Mouse (Mus musculus): ENCODE measurements around the gene Pnlip.

The Pnlip gene

DNA sequence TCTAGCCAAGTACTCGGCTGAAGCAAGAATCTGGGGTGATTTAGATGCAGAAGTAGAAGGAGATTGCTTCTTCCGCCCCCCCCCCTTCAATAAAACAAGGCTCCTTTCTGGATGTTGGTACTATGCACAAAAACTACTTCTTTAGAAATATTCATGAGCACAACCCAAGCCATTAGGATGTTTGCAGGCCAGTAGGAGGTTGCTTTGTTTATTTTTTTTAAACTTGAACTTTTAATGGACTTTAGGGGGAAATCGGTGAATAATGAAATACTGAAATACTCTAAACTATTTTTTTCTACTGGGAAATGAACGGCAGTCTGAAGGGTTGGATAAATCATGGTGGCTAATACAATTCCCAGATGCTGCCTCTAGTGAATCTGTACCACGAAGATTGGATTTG is at the start of gene Pnlip:
TSS of gene Pnlip (plus strand) at position 301 of the 400 bp plus-strand sequence.
- DNase-seq, result no peak

GRCm38 (mm10) chr19:58609716-58610115 is 42.6 kb upstream of the Pnlip start:
- DNase-seq, result no peak

DNA sequence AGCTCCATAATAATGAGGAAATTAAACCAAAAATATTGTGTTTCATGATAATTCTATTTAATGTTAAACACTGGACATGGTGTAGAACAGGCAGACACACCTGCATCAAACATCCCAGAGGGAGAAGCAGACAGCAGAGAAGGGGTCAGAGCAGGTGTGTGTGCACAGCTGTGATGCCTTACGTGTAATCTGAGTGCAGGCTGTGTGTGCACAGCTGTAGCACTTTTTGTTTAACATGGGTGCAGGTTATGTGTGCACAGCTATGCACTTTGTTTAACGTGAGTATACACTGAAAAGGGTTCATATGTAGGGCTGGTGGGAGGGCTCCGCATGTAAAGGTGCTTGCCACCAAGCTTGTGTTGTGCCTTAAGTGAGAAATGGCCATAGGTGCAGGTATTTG is 39.6 kb upstream of the Pnlip start:
- no peak for DNase-seq

GRCm38 (mm10) chr19:58616606-58617005 is 35.7 kb upstream of the Pnlip start:
- DNase-seq, result no peak

GRCm38 (mm10) chr19:58620661-58621060 is 31.6 kb upstream of the Pnlip start:
- DNase-seq, result no peak

- DNase-seq, result no peak
Measured at GRCm38 (mm10) chr19:58621646-58622045, 30.7 kb upstream of the Pnlip start.

DNA sequence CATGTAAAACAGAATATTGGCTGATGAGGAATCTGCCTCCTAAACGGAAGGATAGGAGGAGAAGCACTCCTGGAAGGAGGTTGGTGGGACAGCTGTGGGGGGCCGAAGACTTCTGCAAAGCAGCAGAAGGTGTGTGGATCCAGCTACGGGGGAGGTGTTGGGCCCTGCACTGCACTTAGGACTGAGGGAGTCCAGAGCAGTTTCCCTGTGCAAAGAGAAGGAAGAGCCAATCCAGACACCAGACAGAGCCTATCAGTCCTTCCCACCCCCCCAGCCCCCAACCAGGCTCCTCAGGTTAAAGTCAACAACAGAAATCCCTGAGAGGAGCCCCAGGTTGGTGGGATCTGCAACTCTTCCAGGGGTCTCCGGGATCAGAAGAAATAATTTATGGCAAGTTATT is 27.5 kb upstream of the Pnlip start:
- no peak for DNase-seq

- DNase-seq, result no peak
Measured at GRCm38 (mm10) chr19:58625254-58625947, 26.9 kb upstream of the Pnlip start.

DNA sequence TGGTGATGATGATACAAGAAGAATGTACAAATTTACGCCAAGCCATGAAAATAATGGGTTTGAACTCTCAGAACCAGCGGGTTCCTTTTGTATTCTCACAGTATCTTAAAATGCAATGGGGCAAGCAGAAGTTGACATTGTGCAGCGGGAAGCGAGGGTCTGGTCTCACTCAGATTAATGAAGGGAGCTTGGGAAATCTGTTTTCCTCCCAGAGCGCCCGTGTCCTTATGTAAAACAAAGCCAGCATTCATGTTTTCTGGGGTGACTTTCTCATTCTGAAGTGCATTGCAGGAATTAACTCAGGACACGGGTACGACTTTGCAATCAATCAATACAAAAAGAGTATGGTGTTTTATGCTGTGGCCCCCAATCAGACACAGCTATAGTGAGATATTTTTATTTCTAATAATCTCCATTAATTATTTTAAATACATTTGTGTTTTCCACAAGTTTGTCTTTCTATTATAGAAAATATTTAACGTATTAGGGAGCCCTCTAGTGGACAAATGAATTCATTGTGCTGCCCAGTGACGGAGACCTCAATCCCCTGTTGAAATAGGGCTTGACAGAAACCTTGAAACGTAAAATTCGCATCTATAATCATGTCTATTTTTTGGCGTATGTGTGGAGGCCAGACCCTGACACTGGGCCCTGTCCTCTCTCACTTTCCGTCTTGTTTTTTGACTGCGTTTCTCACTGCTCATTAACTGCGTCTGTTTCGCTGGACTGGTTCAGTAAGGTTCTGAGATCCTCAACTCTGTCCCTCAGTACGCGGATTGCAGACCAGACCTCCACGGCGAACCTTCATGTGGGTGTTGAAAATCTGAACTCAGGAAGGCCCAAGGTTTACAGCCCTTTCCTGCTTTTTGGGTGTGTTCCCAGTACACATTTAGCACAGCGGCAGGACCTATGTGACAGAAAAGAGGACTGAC is 24.6 kb upstream of the Pnlip start:
- DNase-seq, result no peak

GRCm38 (mm10) chr19:58629351-58629773 is 22.9 kb upstream of the Pnlip start:
- no peak for DNase-seq

DNA sequence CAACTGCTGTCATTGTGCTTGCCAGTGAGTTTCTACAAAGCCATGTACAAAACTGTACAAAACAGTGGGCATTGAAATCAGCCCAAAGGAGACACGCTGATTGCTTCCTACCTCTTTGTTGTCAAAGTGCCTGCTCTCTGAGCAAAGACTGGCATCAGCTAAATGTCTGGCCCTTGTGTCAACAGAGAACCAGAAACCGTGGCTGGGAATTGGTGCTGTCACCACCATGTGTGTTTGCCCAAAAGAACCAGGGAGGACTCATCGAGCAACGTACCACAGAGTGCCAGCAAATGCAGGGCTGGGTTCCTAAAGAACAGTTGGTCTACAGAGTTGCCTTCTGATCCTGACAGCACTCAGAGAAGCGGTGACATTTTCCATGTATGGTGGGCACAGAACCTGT is 2.3 kb upstream of the Pnlip start:
- DNase-seq, result no peak

- DNase-seq, result no peak
Measured at GRCm38 (mm10) chr19:58662098-58662497, 9.8 kb downstream of the Pnlip start.

- no peak for DNase-seq
Measured at GRCm38 (mm10) chr19:58663317-58663716, 11.0 kb downstream of the Pnlip start.

- no peak for DNase-seq
Measured at GRCm38 (mm10) chr19:58664901-58665300, 12.6 kb downstream of the Pnlip start.

- DNase-seq, result no peak
Measured at GRCm38 (mm10) chr19:58674644-58675043, 22.3 kb downstream of the Pnlip start.

DNA sequence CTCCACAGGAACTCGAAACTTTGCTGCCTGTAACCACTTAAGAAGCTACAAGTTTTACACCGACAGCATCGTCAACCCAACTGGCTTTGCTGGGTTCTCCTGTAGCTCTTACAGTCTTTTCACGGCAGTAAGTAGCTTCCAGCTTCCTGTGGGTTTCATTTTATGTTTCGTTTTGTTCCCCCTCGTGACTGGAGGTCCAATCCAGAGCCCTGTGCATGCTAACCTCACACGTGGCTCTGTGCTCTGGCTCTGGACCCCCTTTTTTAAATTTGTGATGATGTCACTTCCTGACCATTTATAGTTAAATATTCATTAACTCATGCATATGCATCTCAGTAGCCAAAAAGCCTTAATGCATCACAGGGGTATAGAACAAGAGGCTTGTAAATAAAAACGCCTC is 24.8 kb downstream of the Pnlip start:
- DNase-seq, result no peak

DNA sequence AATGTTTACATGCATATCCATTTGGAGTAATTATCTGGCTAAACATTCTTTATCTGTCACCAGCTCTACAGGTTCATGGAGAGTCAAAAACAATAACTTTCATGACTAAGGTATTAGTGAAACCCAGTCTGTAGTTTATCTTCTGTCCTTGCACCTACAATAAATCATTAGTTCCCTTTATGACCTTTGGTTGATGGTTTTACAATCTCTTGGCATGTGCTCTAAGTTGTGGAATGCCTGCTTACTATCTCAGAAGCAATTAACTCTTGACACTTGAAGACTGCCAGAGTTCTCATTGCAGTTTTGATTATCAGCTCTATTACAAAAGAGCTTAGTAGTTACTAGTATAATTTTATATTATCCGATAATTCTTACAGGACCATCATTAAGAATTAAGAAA is 36.6 kb downstream of the Pnlip start:
- no peak for DNase-seq

- no peak for DNase-seq
Measured at GRCm38 (mm10) chr19:58695314-58695713, 43.0 kb downstream of the Pnlip start.

- DNase-seq, result no peak
Measured at GRCm38 (mm10) chr19:58696235-58696634, 43.9 kb downstream of the Pnlip start.

DNA sequence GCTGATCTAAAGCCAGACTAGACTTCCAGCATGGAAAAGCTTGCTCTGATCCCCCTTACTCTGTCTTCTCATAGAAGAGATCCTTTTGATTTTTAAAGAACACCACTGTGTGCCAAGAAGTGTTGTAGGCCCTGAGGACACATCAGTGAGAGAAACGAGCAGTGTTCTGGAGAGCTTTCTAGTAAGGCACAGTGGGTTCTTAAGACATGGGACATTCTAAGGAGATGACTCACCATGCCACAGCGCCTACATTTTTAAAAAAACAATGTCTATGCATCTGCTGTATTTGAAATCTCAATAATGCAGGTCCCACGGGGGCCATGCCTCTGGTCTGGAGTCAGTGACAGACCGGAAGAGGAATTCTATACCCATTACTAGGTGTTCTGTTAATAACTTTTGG is 52.3 kb downstream of the Pnlip start:
- no peak for DNase-seq

GRCm38 (mm10) chr19:58708611-58709010 is 56.3 kb downstream of the Pnlip start:
- no peak for DNase-seq

GRCm38 (mm10) chr19:58717925-58718324 is 65.6 kb downstream of the Pnlip start:
- DNase-seq, result no peak

GRCm38 (mm10) chr19:58720439-58720838 is 68.1 kb downstream of the Pnlip start:
- no peak for DNase-seq

- no peak for DNase-seq
Measured at GRCm38 (mm10) chr19:58726551-58726950, 74.3 kb downstream of the Pnlip start.
